Mouse (Mus musculus) kidney, adult 2 months (tissue): Measurements from ENCODE around the gene Lclat1. TPM values are rescaled to one million over a fixed set of nuclear protein-coding genes. Genes with fewer than 3 reads are reported as not detected.

Experiments
- DNase-seq: peaks from one replicate; pipeline ENCODE4 v3.0.0; 2021
- H3K27ac ChIP-seq: fragments of 200-500 bp; 2 replicates; pipeline ENCODE4 v1.5.1; 2012; ENCODE audit warnings: low read depth, low read length, control low read depth, inconsistent platforms; ENCODE audit not compliant: insufficient read depth
- H3K27me3 ChIP-seq: fragments of 200-500 bp; replicated peaks from 2 replicates; pipeline ENCODE4 v1.6.1; 2012; ENCODE audit warnings: mild to moderate bottlenecking, moderate library complexity, low read length, inconsistent platforms; ENCODE audit not compliant: control insufficient read depth, insufficient read depth
- H3K36me3 ChIP-seq: fragments of 200-500 bp; 2 replicates; pipeline ENCODE4 v1.6.1; 2012; ENCODE audit warnings: mild to moderate bottlenecking, moderate library complexity, low read length, inconsistent platforms; ENCODE audit not compliant: control insufficient read depth, insufficient read depth
- H3K4me1 ChIP-seq: fragments of 200-500 bp; 2 replicates; pipeline ENCODE4 v1.6.1; 2011; ENCODE audit warnings: low read length; ENCODE audit not compliant: control insufficient read depth, insufficient read depth
- H3K4me3 ChIP-seq: fragments of 200-500 bp; 2 replicates; pipeline ENCODE4 v1.5.1; 2011; ENCODE audit warnings: mild to moderate bottlenecking, low read depth, low read length, control low read depth; ENCODE audit not compliant: insufficient read depth
- CTCF ChIP-seq: fragments of 200-500 bp; conservative IDR thresholded peaks from 2 replicates; pipeline ENCODE4 v1.5.1; 2011; ENCODE audit warnings: low read depth, mild to moderate bottlenecking, control low read depth, low read length, moderate library complexity, mixed read lengths; ENCODE audit not compliant: insufficient read depth, insufficient read length
- POLR2A ChIP-seq: fragments of 200-500 bp; IDR thresholded peaks from one replicate; pipeline ENCODE4 v1.6.1; 2011; ENCODE audit warnings: low read depth, low read length, control low read depth
- WGBS: fragments of 180-500 bp; shearing (Covaris S2); methylation state at CpG from one replicate; pipeline ENCODE4 v1.1.7; 2018; 5-methylcytosine and 5-hydroxymethylcytosine counted together
- polyA plus RNA-seq: library from polyadenylated mRNA; depleted of rRNA; stranded (reverse); fragments of >200 nt; gene quantifications from 2 replicates; pipeline ENCODE4 v1.2.3, GENCODE M21; 2012

Lclat1 gene
- polyA plus RNA-seq, 1 experiment, result 18.8 TPM

- TF ChIP-seq CTCF (no peak), POLR2A (no peak)
- no peak for DNase-seq
- Histone ChIP-seq H3K36me3 (no peaks in the 10 kb centered on the region), H3K27me3 (no peaks in the 10 kb centered on the region), H3K4me1 (no peaks in the 10 kb centered on the region), H3K27ac (no peak overlapping the region), H3K4me3 (no peak overlapping the region)
- WGBS, result 81% methylated on average over 3 of the region's 3 CpGs
Observed at GRCm38 (mm10) chr17:73074631-73075030, 33.2 kb upstream of the Lclat1 start.

GRCm38 (mm10) chr17:73075238-73075890 is 32.4 kb upstream of the Lclat1 start:
- no peak overlapping the region for H3K4me3 ChIP-seq
- no peak for TF ChIP-seq CTCF
- TF ChIP-seq POLR2A, result no peak
- H3K27me3 ChIP-seq, result no peaks in the 10 kb centered on the region
- DNase-seq, result no peak
- H3K4me1 ChIP-seq, result no peaks in the 10 kb centered on the region
- WGBS, result 81% methylated on average over 9 of the region's 9 CpGs
- H3K36me3 ChIP-seq, result no peaks in the 10 kb centered on the region
- H3K27ac ChIP-seq, result no peak overlapping the region

DNA sequence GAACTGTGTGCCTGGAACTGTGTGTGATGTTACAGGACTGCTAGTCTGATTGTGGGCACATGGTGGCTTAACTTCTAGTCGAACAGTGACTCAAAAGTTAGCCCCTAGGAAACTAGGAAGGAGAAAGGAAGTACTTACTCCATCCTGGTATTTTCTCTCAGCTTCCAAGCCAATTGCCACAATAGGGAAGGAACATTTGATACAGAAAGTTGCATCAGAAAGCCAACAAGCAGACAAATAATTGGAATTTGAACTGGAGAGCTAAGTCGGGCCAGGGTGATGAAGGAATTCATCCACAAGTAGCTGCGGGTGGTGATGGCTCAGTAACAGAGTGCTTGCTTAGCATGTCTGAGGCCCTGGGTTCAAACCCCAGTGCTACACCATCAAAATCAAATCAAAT is 30.1 kb upstream of the Lclat1 start:
- Histone ChIP-seq H3K4me1 (no peaks in the 10 kb centered on the region), H3K36me3 (no peaks in the 10 kb centered on the region), H3K4me3 (no peak overlapping the region), H3K27me3 (no peaks in the 10 kb centered on the region), H3K27ac (no peak overlapping the region)
- 81% methylated on average over 3 of the region's 3 CpGs for WGBS
- no peak for TF ChIP-seq CTCF
- TF ChIP-seq POLR2A, result no peak
- no peak for DNase-seq

GRCm38 (mm10) chr17:73081360-73082133 is 26.2 kb upstream of the Lclat1 start:
- Histone ChIP-seq H3K4me3 (no peak overlapping the region), H3K27me3 (no peaks in the 10 kb centered on the region), H3K27ac (no peak overlapping the region), H3K36me3 (no peaks in the 10 kb centered on the region), H3K4me1 (no peaks in the 10 kb centered on the region)
- no peak for TF ChIP-seq CTCF
- no peak for TF ChIP-seq POLR2A
- 54% methylated on average over 9 of the region's 9 CpGs for WGBS
- DNase-seq, result no peak

- TF ChIP-seq CTCF (no peak), POLR2A (no peak)
- no peak overlapping the region for H3K27ac ChIP-seq
- H3K27me3 ChIP-seq, result no peaks in the 10 kb centered on the region
- no peaks in the 10 kb centered on the region for H3K36me3 ChIP-seq
- no peak for DNase-seq
- 71% methylated on average over 4 of the region's 4 CpGs for WGBS
- no peaks in the 10 kb centered on the region for H3K4me1 ChIP-seq
- no peak overlapping the region for H3K4me3 ChIP-seq
Observed at GRCm38 (mm10) chr17:73082506-73083196, 25.1 kb upstream of the Lclat1 start.

GRCm38 (mm10) chr17:73087045-73087910 is 20.5 kb upstream of the Lclat1 start:
- no peaks in the 10 kb centered on the region for H3K4me1 ChIP-seq
- no peak overlapping the region; the same call in 1 of the 2 replicates for H3K27ac ChIP-seq
- 39% methylated on average over 13 of the region's 13 CpGs for WGBS
- TF ChIP-seq CTCF, result no peak
- TF ChIP-seq POLR2A, result no peak
- no peaks in the 10 kb centered on the region for H3K36me3 ChIP-seq
- no peaks in the 10 kb centered on the region for H3K27me3 ChIP-seq
- H3K4me3 ChIP-seq, result no peak overlapping the region
- DNase-seq, result peak; percentile 23
